Mouse (Mus musculus): ENCODE results near the gene Gm7876.
"Not testable (repeated sequence)": the region's sequence is repeated elsewhere in the genome, so short reads cannot be mapped to it uniquely, and the experiment has no call there.

Gene Gm7876

DNA sequence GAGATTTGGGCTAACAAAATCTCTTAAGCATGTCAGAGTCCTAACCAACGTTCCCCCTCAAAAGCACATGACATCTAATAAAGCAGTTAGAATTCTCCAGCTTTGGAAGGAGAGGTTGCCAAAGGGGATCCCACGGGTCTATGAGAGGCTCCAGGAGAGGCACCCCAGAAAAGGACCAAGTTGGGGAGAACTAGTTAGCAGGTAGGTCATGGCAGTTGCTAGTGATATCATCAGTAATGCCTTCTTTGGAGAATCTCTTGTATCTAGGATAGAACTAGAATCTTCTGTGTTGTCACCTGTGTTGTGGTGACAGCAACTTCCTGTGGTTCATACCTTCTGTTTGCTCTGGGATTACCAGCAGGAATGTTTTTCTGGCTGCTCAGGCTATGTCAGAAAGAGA, at the start of gene Gm7876:
Gene Gm7876, plus strand, starts transcription at position 301 of the 400 bp plus-strand sequence.
- DNase-seq (ENCODE audit: low spot score) = not testable (repeated sequence)

DNA sequence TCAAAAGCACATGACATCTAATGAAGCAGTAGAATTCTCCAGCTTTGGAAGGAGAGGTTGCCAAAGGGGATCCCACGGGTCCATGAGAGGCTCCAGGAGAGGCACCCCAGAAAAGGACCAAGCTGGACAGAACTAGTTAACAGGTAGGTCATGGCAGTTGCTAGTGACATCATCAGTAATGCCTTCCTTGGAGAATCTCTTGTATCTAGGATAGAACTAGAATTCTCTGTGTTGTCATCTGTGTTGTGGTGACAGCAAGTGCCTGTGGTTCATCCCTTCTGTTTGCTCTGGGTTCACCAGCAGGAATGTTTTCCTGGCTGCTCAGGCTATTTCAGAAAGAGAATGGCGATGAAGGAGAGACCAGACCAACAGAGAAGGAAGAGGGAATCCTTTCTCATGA, 45.1 kb upstream of the Gm7876 start, which contains the start of gene Gm3239:
Gene Gm3239, plus strand, starts transcription at position 301 of the 400 bp plus-strand sequence.
- not testable (repeated sequence) for DNase-seq (ENCODE audit: low spot score)

GRCm38 (mm10) chr14:4726038-4726880, 17.2 kb downstream of the Gm7876 start, which contains the start of gene Gm3252:
Gene Gm3252 (plus strand): TSS chr14:4726775.
- DNase-seq (ENCODE audit: low spot score) = not testable (repeated sequence)

Measured in left cerebral cortex, adult 11 months (tissue).